Mouse (Mus musculus): ENCODE results near the gene H2afy2. TPM values are rescaled to one million over a fixed set of nuclear protein-coding genes. Genes with fewer than 3 reads are reported as not detected.
A peak's percentile ranks its signal among the peaks of the same experiment; 100 is the strongest.

H2afy2 gene
- polyA plus RNA-seq (2016; fragmentation: Nextera tagmentation; extraction: Ambion mirVana): 362 and 384 TPM in 2 replicates

DNA sequence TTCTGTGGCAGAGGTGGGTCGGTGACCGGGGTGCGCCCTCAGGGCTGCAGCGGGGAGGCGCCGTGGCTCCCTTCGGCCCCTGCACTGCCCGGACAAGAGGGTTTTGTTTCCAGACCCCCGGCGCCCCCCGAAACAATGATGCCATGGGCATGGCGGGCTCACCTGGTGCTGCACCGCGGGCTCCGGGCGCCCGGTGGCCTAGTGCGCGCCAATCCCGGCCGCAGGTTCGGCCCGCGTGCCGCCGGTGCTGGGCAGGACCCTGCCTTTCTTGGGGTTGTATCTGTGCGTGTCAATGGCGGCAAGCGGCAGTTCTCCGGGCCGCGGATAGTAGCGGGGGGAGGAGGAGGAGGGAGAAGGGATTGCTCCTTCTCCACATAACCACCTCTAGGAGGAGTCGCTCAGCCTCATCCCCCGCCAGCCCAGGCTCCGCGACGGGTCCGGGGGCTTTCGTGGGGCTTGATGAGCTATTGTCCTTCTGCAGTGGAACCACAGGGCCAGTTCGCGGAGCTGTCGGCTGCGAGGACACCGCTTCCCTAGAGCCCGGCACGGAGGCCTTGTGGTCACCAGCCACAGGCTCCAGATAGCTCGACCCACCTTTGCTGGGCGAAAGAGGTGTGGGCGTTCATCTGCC lies at the start of gene H2afy2:
TSS of gene H2afy2 (minus strand) at position 527 of the 631 bp plus-strand sequence.
- Histone ChIP-seq H3K36me3 (replicated peaks) (0 out of 2 replicates have a peak, but pooled peaks cover 8% of the 10 kb centered on the region), H3K4me3 (replicated peaks) (peak within 1 kb of the TSS; percentile 94), H3K27ac (peak within 1 kb of the TSS; percentile 99), H3K9me3 (no peaks in the 10 kb centered on the region), H3K27me3 (no peaks in the 10 kb centered on the region), H3K9ac (peak within 1 kb of the TSS; percentile 100), H3K4me1 (peaks cover 24% of the 10 kb centered on the region), H3K4me2 (peak within 1 kb of the TSS; percentile 56)
- under 1% methylated on average over 50 of the region's 50 CpGs for WGBS
- peak; percentile 92 for ATAC-seq (ENCODE audit: low FRiP score)

- ATAC-seq (ENCODE audit: low FRiP score): no peak
- H3K27me3 ChIP-seq: no peaks in the 10 kb centered on the region
- H3K9ac ChIP-seq: no peak overlapping the region
- WGBS: 90% methylated on average over 11 of the region's 11 CpGs
- no peak overlapping the region for H3K27ac ChIP-seq
- H3K4me2 ChIP-seq: no peak overlapping the region
- H3K4me3 ChIP-seq (replicated peaks): no peak overlapping the region
- H3K9me3 ChIP-seq: no peaks in the 10 kb centered on the region
- H3K36me3 ChIP-seq (replicated peaks): no peaks in the 10 kb centered on the region
- no peaks in the 10 kb centered on the region for H3K4me1 ChIP-seq
These were observed 48.8 kb upstream of the H2afy2 start for GRCm38 (mm10) chr10:61832713-61833112.

- Histone ChIP-seq H3K4me2 (no peak overlapping the region), H3K27ac (no peak overlapping the region), H3K4me1 (peaks cover 9% of the 10 kb centered on the region), H3K27me3 (no peaks in the 10 kb centered on the region), H3K9ac (no peak overlapping the region), H3K4me3 (replicated peaks) (no peak overlapping the region), H3K9me3 (no peaks in the 10 kb centered on the region), H3K36me3 (replicated peaks) (no peaks in the 10 kb centered on the region)
- no peak for ATAC-seq (ENCODE audit: low FRiP score)
- WGBS: 92% methylated on average over 6 of the region's 6 CpGs
These were observed 47.8 kb upstream of the H2afy2 start for GRCm38 (mm10) chr10:61831741-61832140.

DNA sequence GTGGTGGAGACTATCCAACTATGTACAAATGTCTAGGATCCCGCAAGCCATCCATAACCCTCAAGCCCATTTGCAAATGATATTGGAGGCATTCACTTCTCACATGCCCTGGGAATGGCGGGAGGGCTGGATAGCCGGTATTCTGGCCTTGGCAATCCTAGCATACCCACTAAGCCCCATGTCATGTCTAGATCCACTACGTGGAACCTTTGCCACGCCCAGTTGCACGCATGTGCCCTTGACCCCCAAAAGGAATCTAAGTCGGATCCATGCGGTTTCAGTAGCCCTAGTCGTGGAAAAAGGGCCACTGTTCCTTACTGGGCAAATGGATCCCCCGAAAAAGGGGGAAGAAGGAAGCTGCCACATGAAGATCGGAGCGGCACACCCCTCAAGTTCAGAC lies 47.3 kb upstream of the H2afy2 start:
- H3K36me3 ChIP-seq (replicated peaks): no peaks in the 10 kb centered on the region
- no peak overlapping the region for H3K27ac ChIP-seq
- no peak overlapping the region for H3K4me2 ChIP-seq
- no peak overlapping the region for H3K9ac ChIP-seq
- WGBS: 80% methylated on average over 12 of the region's 12 CpGs
- no peak for ATAC-seq (ENCODE audit: low FRiP score)
- H3K27me3 ChIP-seq: no peaks in the 10 kb centered on the region
- H3K4me1 ChIP-seq: peaks cover 10% of the 10 kb centered on the region
- no peak overlapping the region for H3K4me3 ChIP-seq (replicated peaks)
- H3K9me3 ChIP-seq: no peaks in the 10 kb centered on the region

GRCm38 (mm10) chr10:61830817-61831216 lies 46.9 kb upstream of the H2afy2 start:
- no peak overlapping the region for H3K9ac ChIP-seq
- no peak overlapping the region for H3K4me3 ChIP-seq (replicated peaks)
- H3K4me1 ChIP-seq: peaks cover 10% of the 10 kb centered on the region
- no peaks in the 10 kb centered on the region for H3K36me3 ChIP-seq (replicated peaks)
- 62% methylated on average over 9 of the region's 9 CpGs for WGBS
- H3K27ac ChIP-seq: no peak overlapping the region
- ATAC-seq (ENCODE audit: low FRiP score): no peak
- no peaks in the 10 kb centered on the region for H3K9me3 ChIP-seq
- H3K27me3 ChIP-seq: no peaks in the 10 kb centered on the region
- no peak overlapping the region for H3K4me2 ChIP-seq

- H3K4me3 ChIP-seq (replicated peaks): no peak overlapping the region
- H3K27ac ChIP-seq: no peak overlapping the region
- no peak overlapping the region for H3K9ac ChIP-seq
- ATAC-seq (ENCODE audit: low FRiP score): no peak
- peaks cover 10% of the 10 kb centered on the region for H3K4me1 ChIP-seq
- H3K4me2 ChIP-seq: no peak overlapping the region
- H3K9me3 ChIP-seq: no peaks in the 10 kb centered on the region
- no peaks in the 10 kb centered on the region for H3K36me3 ChIP-seq (replicated peaks)
- 61% methylated on average over 4 of the region's 4 CpGs for WGBS
- H3K27me3 ChIP-seq: no peaks in the 10 kb centered on the region
These were observed 45.1 kb upstream of the H2afy2 start for GRCm38 (mm10) chr10:61829046-61829445.

- WGBS: 89% methylated on average over 32 of the region's 32 CpGs
- H3K4me1 ChIP-seq: peaks cover 10% of the 10 kb centered on the region
- no peaks in the 10 kb centered on the region for H3K27me3 ChIP-seq
- H3K27ac ChIP-seq: no peak overlapping the region
- no peak overlapping the region for H3K4me2 ChIP-seq
- no peaks in the 10 kb centered on the region for H3K9me3 ChIP-seq
- H3K4me3 ChIP-seq (replicated peaks): no peak overlapping the region
- no peak overlapping the region for H3K9ac ChIP-seq
- H3K36me3 ChIP-seq (replicated peaks): no peaks in the 10 kb centered on the region
- no peak for ATAC-seq (ENCODE audit: low FRiP score)
These were observed 44.3 kb upstream of the H2afy2 start for GRCm38 (mm10) chr10:61827950-61828936.

DNA sequence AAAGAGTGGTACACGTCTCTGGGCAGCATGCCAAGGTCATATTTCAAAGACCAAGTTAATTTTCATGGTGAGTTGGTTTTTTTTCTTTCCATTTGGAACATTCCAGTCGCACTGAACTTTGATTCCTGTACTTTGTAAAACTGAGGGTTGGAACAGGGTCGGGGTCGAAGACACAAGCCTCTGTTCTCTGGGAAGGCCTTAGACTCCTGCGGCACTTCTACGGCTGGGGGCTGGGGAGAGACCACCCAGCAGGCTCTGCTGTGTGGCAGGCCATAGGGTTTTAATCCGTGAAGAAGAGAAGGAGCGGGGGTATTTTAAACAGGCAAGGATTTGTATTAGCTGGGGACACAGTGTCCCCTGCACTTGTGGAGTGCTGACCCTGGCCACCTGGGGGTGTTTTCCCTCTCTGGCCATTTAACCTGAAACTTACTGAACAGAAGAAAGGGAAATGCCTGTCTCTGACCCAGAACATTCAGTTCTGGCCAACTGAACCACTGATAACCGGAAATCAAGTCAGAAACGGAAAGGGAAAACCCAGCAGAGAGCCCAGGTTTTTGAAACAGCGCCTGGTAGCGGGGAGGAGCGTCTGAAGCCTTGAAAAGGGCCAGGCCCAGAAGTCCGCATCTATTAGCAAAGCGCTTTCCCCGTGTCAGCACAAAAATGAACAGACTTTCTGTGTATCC lies 42.9 kb upstream of the H2afy2 start:
- Histone ChIP-seq H3K4me3 (replicated peaks) (no peak overlapping the region), H3K27me3 (no peaks in the 10 kb centered on the region), H3K4me2 (no peak overlapping the region), H3K9me3 (no peaks in the 10 kb centered on the region), H3K36me3 (replicated peaks) (no peaks in the 10 kb centered on the region), H3K4me1 (peaks cover 13% of the 10 kb centered on the region), H3K27ac (0 out of 2 replicates have a peak overlapping the region, but pooled peaks have one; percentile 9), H3K9ac (no peak overlapping the region)
- 16% methylated on average over 16 of the region's 16 CpGs for WGBS
- ATAC-seq (ENCODE audit: low FRiP score): no peak

DNA sequence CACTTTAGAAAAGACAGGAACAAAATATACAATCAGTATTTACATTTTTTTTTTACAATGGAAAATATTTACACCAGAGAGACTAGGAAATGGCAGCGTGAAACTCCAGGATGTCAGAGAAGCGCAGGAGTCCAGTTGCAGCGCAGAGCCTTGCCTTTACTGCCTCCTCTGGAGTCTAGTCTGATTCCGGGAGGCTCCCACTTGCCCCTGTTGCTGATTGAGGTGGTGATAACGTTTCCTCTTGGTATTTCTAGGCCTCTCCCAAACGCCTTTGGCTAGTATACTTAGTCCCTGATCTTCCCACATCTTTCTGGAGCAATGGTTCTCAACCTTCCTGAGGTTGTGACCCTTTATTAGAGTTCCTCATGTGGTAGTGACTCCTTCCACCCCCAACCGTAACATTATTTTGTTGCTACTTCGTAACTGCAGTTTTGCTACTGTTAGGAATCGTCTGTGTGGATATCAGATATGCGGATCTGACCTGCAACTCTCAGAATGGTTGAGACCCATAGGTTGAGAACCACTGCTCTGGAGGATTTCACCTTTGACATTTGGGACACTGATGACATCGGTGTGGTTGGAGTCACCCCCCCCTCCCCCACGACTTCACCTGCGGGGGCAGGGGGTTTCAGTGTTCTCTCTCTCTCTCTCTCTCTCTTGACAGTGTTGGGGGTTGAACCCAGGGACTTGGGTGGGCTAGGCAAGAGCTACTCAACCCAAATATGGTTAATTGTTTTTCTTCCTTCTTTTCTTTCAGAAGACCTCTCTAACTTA lies 42.2 kb upstream of the H2afy2 start:
- H3K27ac ChIP-seq: no peak overlapping the region
- 68% methylated on average over 13 of the region's 13 CpGs for WGBS

GRCm38 (mm10) chr10:61825536-61825935 lies 41.6 kb upstream of the H2afy2 start:
- Histone ChIP-seq H3K4me2 (no peak overlapping the region), H3K9me3 (no peaks in the 10 kb centered on the region), H3K4me3 (replicated peaks) (no peak overlapping the region), H3K27ac (no peak overlapping the region), H3K36me3 (replicated peaks) (no peaks in the 10 kb centered on the region), H3K4me1 (peaks cover 13% of the 10 kb centered on the region), H3K27me3 (no peaks in the 10 kb centered on the region), H3K9ac (no peak overlapping the region)
- WGBS: 53% methylated on average over 5 of the region's 5 CpGs
- ATAC-seq (ENCODE audit: low FRiP score): no peak

More for the DNA sequence above, 42.2 kb upstream of the H2afy2 start:
- no peak overlapping the region for H3K9ac ChIP-seq
- H3K36me3 ChIP-seq (replicated peaks): no peaks in the 10 kb centered on the region
- H3K4me2 ChIP-seq: no peak overlapping the region
- no peak overlapping the region for H3K4me3 ChIP-seq (replicated peaks)
- ATAC-seq (ENCODE audit: low FRiP score): no peak
- H3K27me3 ChIP-seq: no peaks in the 10 kb centered on the region
- H3K4me1 ChIP-seq: peaks cover 13% of the 10 kb centered on the region
- no peaks in the 10 kb centered on the region for H3K9me3 ChIP-seq

DNA sequence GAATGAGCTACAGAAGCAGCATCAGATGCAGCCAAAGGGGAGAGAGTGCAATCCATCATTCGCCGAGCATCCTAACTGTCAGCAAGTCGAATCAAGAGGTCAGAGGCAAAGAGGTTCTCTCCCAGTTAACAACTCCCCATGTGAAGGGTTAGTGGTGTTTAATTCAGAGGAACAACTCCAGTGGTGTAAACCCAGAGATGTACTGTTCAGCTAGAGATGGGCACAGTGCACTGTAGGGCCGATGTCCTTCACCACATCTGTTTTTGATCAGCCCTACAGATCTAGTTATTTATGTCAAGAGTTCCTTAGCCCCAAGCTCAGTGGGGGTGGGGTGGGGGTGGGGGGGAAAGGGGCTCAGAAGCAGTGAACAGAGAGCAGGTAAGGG lies 39.8 kb upstream of the H2afy2 start:
- Histone ChIP-seq H3K4me3 (replicated peaks) (no peak overlapping the region), H3K27ac (no peak overlapping the region), H3K27me3 (no peaks in the 10 kb centered on the region), H3K4me1 (peaks cover 13% of the 10 kb centered on the region), H3K36me3 (replicated peaks) (no peaks in the 10 kb centered on the region), H3K9ac (no peak overlapping the region), H3K9me3 (no peaks in the 10 kb centered on the region), H3K4me2 (no peak overlapping the region)
- ATAC-seq (ENCODE audit: low FRiP score): no peak
- 83% methylated on average over 4 of the region's 4 CpGs for WGBS

Data from forebrain, embryonic 12.5 days (tissue).